Mouse (Mus musculus) ES-E14 (cell line): ENCODE results near the gene Dpp6. TPM values are rescaled to one million over a fixed set of nuclear protein-coding genes. Genes with fewer than 3 reads are reported as not detected.
A peak's percentile ranks its signal among the peaks of the same experiment; 100 is the strongest.

Source experiments
- DNase-seq: peaks from one replicate; pipeline ENCODE4 v3.0.0-alpha.2; 2013; ENCODE audit warnings: low read depth, low spot score
- H3K27ac ChIP-seq: 2 replicates; pipeline ENCODE4 v1.5.1; 2012; ENCODE audit warnings: low read depth, mild to moderate bottlenecking, low read length, moderate library complexity, mixed read lengths; ENCODE audit not compliant: poor library complexity, insufficient read depth, severe bottlenecking
- H3K36me3 ChIP-seq: 2 replicates; pipeline ENCODE4 v1.6.1; 2012; ENCODE audit warnings: mild to moderate bottlenecking, low read length, moderate library complexity, mixed read lengths; ENCODE audit not compliant: control insufficient read depth, poor library complexity, insufficient read depth, severe bottlenecking
- H3K4me1 ChIP-seq, 2 experiments: fragments of 150-350 bp in 1 of 2; sonication (generic) in 1 of 2; 2 replicates each; pipeline ENCODE4 v1.6.1; 2012; ENCODE audit warnings: low read length in 2 of 2, mild to moderate bottlenecking in 1 of 2, mixed read lengths in 1 of 2; ENCODE audit not compliant: control insufficient read depth in 2 of 2, insufficient read depth in 2 of 2, poor library complexity in 1 of 2
- H3K4me3 ChIP-seq, 2 experiments: fragments of 150-350 bp in 1 of 2; sonication (generic) in 1 of 2; 2 replicates each; pipeline ENCODE4 v1.5.1; 2012; ENCODE audit warnings: low read length in 2 of 2, low read depth in 1 of 2, mild to moderate bottlenecking in 1 of 2, mixed read lengths in 1 of 2; ENCODE audit not compliant: insufficient read depth in 1 of 2, poor library complexity in 1 of 2, severe bottlenecking in 1 of 2
- H3K9ac ChIP-seq: 2 replicates; pipeline ENCODE4 v1.6.1; 2012; ENCODE audit warnings: low read depth, mild to moderate bottlenecking, low read length, mixed read lengths; ENCODE audit not compliant: poor library complexity, insufficient read depth, severe bottlenecking
- H3K9me3 ChIP-seq: fragments of 150-350 bp; sonication (generic); 2 replicates; pipeline ENCODE4 v1.6.1; 2012; ENCODE audit warnings: low read depth, mild to moderate bottlenecking, low read length; ENCODE audit not compliant: control insufficient read depth, insufficient read depth
- CHD2 ChIP-seq: IDR thresholded peaks from 2 replicates; pipeline ENCODE4 v1.6.1; 2014; ENCODE audit warnings: mild to moderate bottlenecking, low read depth, low read length, inconsistent platforms
- HCFC1 ChIP-seq: IDR thresholded peaks from 2 replicates; pipeline ENCODE4 v1.6.1; 2012; ENCODE audit warnings: low read length, inconsistent platforms, borderline replicate concordance; ENCODE audit not compliant: insufficient read depth
- MAFK ChIP-seq: IDR thresholded peaks from 2 replicates; pipeline ENCODE4 v1.6.1; 2014; ENCODE audit warnings: mild to moderate bottlenecking, low read depth, low read length, inconsistent platforms; ENCODE audit not compliant: insufficient read depth
- ZC3H11A ChIP-seq: IDR thresholded peaks from 2 replicates; pipeline ENCODE4 v1.6.1; 2012; ENCODE audit warnings: low read depth, mild to moderate bottlenecking, inconsistent platforms, low read length, borderline replicate concordance
- ZNF384 ChIP-seq: IDR thresholded peaks from 2 replicates; pipeline ENCODE4 v1.6.1; 2012; ENCODE audit warnings: low read depth, low read length, inconsistent platforms
- in situ Hi-C, 2 experiments: fragments of 600-800 bp; cut with MboI; formaldehyde crosslinking; loops; one replicate each; pipeline ENCODE4 v1.15.1; 2025; ENCODE audit warnings: low sequenced_read_pairs in 2 of 2, inconsistent platforms in 1 of 2; ENCODE audit not compliant: unreplicated experiment in 2 of 2
- total RNA-seq: library from RNA; depleted of rRNA; stranded (reverse); fragments of 300-350 nt; gene quantifications from 2 replicates; pipeline ENCODE4 v1.2.3, GENCODE M21; 2012; rRNA removed

The Dpp6 gene
- 1.3 and 1.5 TPM in 2 replicates for total RNA-seq

DNA sequence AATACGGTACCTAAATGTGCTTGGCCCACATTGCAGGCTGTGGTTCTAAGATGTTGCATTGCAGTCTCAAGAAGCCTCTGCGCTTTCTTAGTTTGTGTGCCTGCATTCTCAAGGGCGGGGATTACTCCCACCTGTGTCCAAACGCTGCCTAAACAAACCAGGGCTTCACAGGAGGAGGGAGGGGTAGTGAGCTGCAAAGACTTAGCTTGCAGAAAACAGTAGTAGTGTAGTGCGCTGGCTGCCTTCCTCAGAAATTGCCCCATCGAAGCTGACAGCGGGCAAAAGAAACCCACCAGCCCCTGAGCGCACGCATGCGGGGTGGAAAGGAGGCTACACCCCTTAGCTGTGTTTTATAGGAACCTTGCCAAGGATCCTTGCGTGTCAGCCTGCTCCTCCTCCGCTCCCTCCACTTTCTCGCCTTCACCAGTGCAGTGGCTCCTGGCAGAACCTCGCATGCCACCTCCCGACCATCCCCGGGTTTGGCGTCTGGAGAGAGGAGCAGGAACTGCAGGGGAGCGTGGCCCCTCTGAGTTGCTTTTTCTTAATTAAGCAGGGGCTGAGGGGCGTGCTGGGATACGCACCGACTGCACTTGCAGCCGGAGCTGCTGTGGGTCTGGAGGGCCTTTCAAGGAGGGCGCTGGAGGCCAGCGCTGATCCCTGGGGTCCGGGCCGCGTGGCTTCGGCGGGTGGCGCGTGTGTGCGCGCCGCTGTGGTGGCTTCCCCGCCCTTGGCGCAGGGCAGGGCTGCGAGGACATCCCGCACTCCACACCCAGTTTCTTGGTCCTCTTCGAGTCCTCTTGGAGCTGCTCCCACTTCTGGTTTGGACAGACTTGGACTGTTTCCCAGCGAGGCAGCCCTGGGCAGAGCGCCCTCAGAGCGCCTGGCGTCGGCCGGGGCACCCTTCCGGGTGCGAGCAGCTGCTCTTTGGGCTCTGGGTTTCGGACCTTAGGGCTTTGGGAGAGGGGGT is at the start of gene Dpp6:
TSS of gene Dpp6 (plus strand) at position 229 of the 967 bp plus-strand sequence.
- in situ Hi-C loops = no loop called here
- DNase-seq = no peak
- no peaks in the 10 kb centered on the region for H3K9me3 ChIP-seq
- H3K27ac ChIP-seq = no peak within 1 kb of the TSS
- H3K9ac ChIP-seq = peak within 1 kb of the TSS; percentile 53
- peak within 1 kb of the TSS; percentile 47 to 54 for H3K4me3 ChIP-seq
- TF ChIP-seq CHD2 (no peak), HCFC1 (no peak), MAFK (no peak), ZNF384 (no peak), ZC3H11A (no peak)
- no peaks in the 10 kb centered on the region for H3K36me3 ChIP-seq
- H3K4me1 ChIP-seq = 0 out of 4 replicates have a peak, but pooled peaks cover 0 to 2% of the 10 kb centered on the region in 2 experiments

DNA sequence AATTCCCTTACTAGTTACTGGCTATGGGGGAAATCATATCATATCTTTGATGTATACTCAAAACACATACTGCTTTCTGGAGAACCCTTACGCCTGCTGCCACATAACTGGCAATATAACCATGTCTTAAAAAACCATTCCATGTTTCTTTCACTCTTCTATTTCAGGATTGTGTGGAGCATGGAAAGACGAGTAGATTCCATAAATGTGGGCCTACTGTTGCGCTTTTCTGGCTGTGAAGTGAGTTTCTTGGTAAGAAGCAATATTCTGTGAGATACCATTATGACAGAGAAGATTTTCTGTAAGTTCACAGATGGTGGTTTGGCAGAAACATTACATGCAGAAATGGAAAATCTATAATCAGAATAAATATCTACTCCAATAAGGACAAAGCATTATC is 33.0 kb upstream of the Dpp6 start:
- TF ChIP-seq ZNF384 (no peak), CHD2 (no peak), ZC3H11A (no peak), MAFK (no peak), HCFC1 (no peak)
- no peak for DNase-seq
- H3K4me3 ChIP-seq = no peak overlapping the region
- no peaks in the 10 kb centered on the region for H3K36me3 ChIP-seq
- H3K4me1 ChIP-seq = peaks cover 0 to 3% of the 10 kb centered on the region in 2 experiments; a peak in 1 of 4 replicates
- H3K27ac ChIP-seq = no peak overlapping the region
- in situ Hi-C loops = no loop called here
- no peaks in the 10 kb centered on the region for H3K9me3 ChIP-seq
- H3K9ac ChIP-seq = no peak overlapping the region

DNA sequence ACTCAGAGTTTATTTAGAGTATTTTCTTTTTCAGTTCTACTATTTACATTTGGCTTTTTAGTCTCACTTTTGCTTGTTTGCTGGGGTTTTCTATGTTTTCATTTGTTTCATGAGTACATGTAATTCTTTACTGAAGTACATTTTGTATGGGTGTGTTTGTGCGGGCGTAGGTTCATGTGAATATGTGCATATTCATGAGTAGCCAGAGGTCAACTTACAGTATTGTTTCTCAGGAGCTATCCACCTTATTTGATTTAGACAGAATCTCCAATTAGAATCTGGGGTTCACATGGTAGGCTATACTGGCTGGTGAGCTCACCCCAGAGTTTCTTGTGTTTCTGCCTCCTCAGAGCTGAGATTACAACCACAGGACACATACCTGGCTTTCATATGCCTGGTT is 21.5 kb upstream of the Dpp6 start:
- in situ Hi-C loops = no loop called here
- Histone ChIP-seq H3K9ac (no peak overlapping the region), H3K27ac (no peak overlapping the region), H3K4me3 (no peak overlapping the region), H3K36me3 (no peaks in the 10 kb centered on the region), H3K9me3 (no peaks in the 10 kb centered on the region), H3K4me1 (peaks cover 6 to 11% of the 10 kb centered on the region in 2 experiments; a peak in 3 of 4 replicates)
- DNase-seq = no peak
- TF ChIP-seq MAFK (no peak), CHD2 (no peak), HCFC1 (no peak), ZC3H11A (no peak), ZNF384 (no peak)

DNA sequence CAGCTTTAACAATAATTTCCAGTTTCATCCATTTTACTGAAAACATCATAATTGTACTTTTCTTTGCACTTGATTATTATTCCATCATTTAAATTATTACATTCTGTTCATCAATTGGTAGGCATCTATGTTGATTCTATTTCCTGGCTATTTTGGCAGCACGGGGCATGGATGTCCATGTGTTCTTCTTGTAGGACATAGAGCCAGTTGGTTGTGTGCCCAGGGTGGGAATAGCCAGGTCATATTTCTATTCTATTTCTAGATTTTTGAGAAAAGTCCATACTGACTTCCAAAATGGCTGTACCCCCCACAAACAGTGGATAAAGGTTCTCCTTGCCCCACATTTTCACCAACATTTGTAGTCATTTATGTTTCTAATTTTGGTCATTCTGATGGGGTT is 19.0 kb downstream of the Dpp6 start:
- no peak for DNase-seq
- Histone ChIP-seq H3K36me3 (no peaks in the 10 kb centered on the region), H3K4me3 (no peak overlapping the region), H3K9ac (no peak overlapping the region), H3K9me3 (no peaks in the 10 kb centered on the region), H3K4me1 (peaks cover 1 to 2% of the 10 kb centered on the region in 2 experiments; a peak in 2 of 4 replicates), H3K27ac (no peak overlapping the region)
- in situ Hi-C loops = no loop called here
- no peak for TF ChIP-seq HCFC1
- TF ChIP-seq CHD2 = no peak
- TF ChIP-seq MAFK = no peak
